Mouse (Mus musculus) layer of hippocampus, adult 18-20 months (tissue): ENCODE data around the gene Dgat2. TPM values are rescaled to one million over a fixed set of nuclear protein-coding genes. Genes with fewer than 3 reads are reported as not detected.

Experiments used
- DNase-seq, 2 experiments: peaks; one replicate each; pipeline ENCODE4 v3.0.0; 2022; ENCODE audit warnings: low spot score in 2 of 2
- total RNA-seq, 2 experiments: library from RNA; stranded (reverse); gene quantifications; 2 replicates each; pipeline ENCODE4 v1.2.3; 2021

Dgat2 gene
- total RNA-seq, 2 experiments from 2014 or later = 90.3 to 97.5 TPM

DNA sequence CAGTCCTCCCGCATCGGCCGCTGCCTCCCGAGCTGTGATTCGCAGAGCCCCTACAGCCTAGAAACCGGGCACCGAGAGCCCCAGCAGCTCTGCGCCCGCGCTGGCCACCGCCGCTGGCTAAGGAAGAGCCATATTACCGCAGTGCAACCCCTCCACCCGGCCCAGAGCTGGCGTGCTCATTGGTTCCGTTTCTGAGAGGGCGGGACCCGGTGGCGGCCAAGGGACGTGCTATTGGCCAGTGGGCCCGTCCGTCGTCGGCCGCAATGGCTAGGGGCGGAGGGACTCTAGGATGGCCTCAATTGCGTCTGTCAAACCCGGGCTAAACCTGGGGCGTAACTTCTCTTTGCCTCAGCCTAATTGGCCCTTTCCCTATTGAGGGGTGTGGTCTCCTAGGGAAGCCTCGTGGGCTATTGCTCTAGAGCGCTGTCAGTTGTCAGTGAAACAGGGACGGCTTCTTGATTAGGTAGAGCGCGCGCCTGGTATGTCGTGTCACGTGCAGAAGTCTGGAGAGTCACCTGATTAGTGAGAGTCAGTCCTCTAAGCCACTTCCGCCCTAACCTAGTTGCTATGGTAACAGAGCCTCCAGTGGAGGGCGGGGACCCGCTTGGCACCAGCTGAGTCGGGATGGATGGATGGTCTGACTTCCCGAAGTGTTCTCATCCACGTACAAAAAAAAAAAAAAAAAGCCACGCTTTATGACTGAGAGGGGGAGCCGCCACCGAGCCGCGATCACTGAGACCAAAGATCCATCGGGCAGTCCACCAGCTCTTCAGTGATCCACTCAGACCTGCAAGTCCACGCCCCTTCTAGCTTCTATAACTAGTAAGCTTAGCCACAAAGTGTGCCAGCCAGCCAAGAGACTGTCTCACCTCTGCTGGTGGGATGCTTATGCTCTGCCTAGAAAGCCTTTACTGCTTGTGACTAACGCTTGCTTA, 41.3 kb downstream of the Dgat2 start, which contains the start of gene Uvrag:
Gene Uvrag (minus strand): TSS at position 158 of the 935 bp plus-strand sequence.
- peak; percentile 100 for DNase-seq

DNA sequence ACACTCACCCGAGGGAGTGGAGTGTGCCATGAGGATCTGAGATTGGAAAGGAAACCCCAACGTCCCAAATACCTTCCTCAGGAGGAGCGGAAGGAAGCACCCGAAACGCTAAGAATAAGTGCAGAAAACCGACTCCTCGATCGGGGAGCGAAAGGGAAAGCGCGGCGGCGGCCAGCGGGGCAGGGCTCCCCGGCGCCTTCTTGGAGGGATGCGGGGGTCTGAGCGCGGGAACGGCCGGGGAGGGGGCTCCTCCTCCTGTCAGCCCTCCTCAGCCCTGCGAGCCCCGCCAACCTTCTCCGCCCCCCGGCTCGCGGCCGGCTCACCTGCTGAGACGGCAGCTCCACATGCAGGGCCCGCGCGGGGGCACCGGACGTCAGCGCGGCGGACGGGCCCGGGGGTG, 42.0 kb downstream of the Dgat2 start:
- no peak for DNase-seq

DNA sequence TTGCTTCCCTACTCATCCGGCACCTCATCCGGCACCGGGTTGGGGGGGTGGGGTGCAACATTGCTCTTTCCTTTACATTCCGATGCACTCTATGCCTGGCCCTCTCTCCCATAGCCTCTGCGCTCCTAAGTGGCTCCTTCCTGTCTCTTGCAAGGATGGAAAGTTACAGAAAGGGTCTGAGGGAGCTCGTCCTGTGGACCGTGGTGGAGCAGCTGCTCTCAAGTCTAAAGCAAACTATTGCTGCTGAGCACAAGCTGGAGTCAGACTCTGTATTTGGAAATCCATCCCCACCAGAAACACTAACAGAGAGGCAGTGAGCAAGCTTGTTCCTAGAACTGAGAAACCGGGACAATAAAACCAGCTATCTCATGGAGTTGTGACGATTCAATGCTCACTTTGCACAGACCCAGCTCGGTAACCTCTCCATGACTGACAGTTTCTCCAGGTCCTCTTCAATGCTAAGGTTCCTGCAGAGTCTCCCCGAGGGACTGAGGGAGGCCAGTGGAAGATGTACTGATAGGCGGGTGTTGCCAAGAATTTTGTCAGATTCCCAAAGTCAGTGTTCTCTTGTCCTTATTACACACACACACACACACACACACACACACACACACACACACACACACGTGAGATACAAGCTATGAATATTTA, 42.6 kb downstream of the Dgat2 start:
- DNase-seq = no peak

DNA sequence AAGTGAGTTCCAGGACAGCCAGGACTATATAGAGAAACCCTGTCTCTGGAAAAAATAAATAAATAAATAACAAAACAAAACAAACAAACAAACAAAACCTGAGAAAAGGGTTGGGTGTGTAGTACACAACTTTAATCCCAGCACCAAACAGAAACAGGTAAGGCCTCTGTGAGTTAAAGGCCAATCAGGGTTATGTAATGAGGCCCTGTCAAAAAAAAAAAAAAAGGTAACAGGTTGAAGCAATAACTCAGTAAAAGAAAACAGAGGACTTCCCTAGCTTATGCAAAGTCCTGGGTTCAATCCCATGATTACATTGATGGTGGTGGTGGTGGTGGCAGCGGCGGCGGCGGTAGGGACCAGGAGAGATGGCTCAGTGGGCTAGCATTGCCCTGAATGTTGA, 45.0 kb downstream of the Dgat2 start:
- DNase-seq = no peak

DNA sequence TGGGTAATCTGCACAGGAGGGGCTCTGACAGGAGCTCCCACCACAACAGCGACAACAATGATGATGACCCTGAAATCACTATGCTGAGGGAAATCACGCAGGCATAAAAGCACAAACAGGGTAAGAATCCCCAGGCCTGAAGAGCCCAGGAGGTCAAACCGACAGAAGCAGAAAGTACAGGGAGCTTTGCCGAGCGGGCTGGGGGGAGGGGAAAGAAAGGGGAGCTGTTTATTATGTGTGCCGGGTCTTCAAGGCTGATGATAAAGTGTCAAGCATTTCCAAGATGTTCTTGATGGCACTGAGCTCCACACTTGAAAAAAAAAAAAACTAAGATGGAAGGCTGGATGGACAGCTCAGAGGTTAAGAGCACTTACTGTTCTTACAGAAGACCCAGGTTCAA, 45.7 kb downstream of the Dgat2 start:
- no peak for DNase-seq

DNA sequence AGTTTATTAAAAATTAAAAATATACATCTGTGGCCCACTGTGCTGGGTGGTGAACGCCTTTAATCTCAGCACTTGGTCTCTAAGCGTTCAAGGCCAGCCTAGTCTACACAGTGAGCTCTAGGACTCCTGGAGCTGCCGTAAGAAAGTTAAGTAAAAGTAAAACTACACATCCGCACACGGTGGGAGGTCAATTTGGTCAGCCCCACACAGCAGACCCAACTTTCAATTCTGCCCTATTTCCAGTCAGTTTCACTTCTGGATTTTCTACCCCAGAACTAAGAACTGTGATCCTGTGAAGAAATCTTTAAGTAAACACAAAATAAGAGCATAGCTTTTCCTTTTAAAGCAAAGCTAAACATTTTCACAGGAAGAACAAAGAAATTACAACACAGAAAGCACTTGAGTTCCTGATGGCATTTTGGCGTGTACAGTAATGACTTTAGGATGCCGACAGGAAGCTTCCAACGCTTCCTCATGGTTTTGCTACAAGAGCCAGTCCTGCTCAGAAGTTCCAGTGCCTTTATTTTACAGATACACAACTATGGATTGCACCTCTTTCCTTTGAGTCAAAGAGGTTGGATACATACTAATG, 48.6 kb downstream of the Dgat2 start:
- DNase-seq = no peak

DNA sequence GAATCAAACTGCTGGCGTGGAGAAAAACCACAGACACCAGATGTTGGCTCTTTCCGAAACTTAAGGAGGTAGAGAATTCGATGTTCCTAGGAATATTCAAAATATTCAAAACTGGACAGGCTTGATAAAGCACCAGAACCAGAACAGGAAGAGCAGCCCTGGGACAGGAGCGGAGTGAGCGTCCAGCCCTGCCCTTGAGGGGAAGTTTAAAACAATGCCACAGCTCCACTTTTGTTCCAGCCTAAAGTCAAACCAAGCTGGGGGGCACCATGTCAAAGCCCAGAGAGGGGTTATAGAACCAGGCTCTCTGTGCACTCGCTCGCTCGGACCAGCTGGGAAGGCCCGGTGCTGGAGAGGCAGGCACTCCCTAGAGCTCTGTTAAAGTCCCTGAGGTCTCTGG, 49.9 kb downstream of the Dgat2 start:
- no peak for DNase-seq

DNA sequence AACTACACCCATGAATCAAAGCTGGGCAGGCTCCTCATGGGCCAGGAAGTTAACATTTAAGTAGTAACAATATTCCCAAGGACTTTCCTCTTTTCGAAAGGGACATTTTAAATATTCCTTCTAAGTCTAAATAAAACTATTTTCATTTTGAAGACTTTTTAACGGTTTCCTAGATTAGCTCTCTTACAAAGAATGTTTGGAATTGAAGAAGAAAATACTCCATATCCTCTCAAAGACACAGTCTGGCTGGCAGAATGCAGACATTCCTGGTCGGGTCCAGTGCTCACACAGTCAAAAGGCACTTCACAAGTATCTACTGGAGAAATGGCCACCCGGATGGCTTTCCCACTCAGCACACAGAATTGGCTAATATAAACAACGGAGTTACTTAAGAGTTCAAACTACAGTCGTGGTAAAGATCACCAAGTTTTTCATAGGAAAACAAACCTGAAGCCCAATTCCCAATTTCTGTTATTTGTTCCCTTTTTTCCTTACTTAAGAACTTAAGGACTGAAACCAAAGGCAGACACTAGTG, 50.6 kb downstream of the Dgat2 start:
- no peak for DNase-seq

DNA sequence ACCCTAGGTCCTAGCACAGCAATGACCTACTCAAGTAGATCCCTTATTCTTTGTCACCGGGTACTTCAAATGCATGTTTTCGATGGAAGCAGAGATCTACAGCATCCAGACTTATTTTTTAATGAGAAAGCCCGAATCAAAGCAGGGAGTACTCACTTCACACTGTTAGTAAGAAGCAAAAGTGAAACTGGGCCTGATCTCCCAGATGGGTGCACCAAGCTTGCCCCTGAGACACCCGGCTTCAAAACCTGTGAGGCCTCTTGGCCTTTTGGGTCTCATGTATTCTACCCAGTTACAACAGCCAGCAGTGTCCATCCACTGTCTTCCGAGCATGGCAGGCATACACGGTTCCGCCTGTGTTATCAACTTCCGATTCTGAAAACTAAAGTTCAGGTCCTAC, 53.6 kb downstream of the Dgat2 start:
- no peak for DNase-seq

DNA sequence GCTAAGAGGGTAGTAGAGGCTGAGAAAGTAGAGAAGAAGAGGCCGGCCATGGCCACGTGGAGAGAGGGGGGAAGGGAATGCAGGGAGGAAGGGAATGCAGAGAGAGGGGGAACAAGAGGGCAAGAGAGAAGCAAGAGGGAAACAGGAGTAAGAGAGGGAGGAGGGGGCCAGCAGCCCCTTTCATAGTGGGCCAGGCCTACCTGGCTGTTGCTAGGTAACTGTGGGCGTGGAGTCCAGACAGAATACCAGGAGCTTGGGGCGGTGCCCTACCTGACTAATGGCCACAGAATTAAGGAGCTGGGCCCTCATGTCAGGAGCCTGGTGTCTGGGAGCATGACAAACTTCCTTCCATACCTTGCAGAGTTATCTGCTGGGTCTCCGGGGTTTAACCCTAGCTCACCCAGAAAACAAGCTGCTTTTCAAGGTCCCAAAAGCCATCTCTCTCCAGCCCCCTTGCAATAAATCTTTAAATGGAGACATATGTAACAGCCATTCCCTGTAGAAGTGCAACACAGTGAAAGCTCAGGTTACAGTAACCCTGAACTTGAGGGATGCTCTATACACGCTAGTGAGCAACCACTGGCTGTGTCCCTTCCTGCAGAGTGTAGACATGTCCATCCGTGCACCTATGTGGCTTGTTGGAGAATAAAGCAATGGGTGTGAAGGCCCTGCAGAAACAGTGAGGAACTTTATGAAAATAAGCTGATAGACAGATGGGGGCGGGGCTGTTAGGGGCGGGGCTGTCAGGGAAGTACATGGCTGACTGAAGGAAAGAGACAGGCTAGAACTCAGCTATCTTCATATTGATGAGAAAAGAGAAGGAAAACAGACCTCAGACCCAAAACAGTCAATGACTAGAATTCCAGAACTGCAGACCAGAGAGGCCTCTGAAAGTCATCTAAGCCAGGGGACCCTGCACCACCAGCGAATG, 54.2 kb downstream of the Dgat2 start:
- no peak for DNase-seq

DNA sequence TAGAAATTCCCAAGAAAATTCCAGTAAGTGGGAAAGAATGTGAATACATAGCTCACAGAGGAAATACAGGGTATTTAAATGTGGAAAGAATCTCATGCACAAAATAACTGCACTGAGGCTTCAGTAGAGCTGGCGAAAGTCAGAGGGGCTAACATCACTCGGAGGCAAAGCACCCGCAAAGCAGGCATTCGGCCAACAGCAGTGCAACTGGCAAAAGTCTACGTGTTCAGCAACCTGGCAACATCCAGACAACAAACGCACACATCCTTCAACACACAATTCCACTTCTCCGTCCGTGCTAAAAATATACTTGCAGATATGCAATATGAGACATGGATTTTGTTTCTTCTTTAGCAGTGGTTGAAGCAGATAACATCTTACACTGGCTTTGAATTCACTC, 56.5 kb downstream of the Dgat2 start:
- no peak for DNase-seq

DNA sequence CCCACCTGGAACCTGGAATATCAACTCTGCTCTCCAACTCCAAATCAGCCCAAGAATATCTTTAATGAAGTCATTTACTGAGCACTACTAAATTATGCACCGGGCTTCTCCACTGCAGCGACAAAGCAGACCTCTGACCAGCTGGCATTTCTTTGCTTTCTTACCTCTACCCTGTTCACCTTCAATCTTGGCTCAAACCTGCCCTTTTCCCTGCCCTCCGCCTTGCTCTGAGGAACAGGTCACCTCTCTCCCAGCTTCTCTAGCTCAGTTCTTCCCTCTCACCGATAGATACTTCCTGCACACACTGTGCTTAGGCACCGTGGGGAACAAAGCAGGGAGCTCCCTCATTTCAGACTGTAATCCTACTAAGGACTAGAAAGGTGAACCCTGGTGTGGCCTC, 59.9 kb downstream of the Dgat2 start:
- DNase-seq = no peak

DNA sequence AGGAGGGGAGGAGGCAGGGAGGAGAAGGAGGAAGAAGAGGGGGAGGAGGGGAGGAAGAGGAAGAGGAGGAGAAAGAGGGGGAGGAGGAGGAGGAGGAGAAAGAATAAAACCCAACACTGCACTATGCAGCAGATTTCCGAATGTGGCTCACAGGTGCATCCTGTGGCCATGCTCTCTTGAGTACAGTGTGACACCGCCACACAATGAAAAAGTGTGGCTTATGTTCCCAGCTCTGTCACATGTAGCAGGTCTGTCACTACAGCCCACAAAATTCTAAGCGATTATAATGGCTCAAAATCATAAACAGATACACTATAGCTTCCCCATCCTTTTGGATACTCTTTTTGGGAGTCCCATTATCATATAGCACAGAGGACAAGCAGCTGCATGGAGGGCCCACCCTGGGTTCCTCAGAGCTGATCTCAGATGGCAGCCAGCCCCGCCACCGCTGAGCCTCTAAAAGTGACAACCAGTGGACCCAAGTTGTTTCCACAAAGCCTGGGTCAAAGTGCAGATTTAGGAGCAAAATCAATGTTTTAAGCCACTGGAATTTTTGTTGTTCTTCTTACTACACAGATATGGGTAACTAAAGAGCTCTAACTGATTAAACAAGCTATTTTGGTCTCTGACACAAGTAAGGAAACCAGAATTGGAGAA, 61.5 kb downstream of the Dgat2 start:
- no peak for DNase-seq

DNA sequence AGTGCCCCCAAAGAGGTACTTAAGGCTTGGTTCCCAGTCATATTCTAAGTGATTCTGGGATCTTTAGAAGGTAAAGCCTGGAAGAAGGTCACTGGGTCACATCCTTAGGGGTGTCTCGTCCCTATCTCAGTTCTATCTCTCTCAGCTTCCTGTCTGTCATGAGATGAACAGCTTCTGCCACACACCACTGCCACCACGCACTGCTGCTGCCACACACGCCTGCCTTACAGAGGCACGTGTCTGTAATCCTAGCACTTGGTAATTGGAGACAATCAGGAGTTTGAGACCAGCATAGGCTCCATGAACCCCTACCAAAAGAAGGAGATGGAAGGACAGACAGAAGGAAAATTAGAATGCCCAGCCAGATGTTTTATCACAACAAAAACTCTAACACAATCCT, 62.4 kb downstream of the Dgat2 start:
- no peak for DNase-seq

DNA sequence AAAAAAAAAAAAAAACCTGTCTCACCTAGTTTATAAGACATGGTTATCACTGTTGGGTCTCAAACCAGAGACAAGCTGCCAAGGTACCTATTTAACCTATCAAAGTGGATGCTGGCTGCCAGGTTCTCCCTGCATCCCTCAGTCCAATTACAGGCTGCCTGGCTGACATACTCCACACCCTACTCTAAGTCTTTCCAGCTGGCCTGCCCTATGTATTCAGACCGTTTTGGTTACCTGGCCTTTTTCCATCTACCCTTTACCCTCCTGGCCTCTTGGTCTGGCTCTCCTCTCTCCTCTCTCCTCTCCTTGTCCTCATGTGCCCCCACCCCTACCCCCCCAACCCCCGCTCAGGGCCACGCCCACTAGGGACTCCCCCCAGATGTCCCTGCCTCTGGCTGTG, 65.7 kb downstream of the Dgat2 start:
- no peak for DNase-seq

DNA sequence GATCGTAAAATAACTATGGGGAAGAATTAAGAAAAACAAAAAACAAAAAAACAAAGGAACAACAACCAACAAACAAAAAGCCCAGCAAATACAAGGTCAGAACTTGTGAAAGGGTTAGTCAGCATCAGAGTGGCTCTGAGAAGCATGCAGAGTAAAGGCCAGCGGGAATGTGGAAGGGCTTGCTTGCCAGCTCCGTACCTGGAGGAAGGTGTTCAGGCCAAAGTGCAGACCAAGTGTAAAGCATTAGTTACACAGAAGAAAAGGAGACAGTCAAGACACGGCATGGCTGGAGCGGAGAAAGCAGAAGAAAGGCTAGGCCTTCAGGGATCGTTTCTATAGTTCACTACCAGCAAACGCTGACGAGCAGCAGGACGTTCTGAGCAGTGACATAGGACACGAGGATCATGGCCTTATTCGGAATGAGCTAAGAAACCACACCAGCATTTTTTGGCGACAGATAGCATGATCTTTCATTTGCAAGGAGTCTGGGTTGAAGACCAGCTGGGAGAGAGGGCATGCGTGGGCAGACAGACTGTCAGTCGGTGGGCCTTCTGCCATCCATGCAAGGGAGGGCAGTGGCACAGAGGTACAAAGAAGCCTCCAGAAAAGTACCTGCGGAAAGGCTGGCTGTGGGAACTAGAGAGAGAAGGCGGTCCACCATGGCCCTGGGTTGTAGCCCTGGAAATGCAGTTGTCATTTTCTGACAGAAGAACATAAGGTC, 68.4 kb downstream of the Dgat2 start:
- DNase-seq = peak; percentile 17 to 38

DNA sequence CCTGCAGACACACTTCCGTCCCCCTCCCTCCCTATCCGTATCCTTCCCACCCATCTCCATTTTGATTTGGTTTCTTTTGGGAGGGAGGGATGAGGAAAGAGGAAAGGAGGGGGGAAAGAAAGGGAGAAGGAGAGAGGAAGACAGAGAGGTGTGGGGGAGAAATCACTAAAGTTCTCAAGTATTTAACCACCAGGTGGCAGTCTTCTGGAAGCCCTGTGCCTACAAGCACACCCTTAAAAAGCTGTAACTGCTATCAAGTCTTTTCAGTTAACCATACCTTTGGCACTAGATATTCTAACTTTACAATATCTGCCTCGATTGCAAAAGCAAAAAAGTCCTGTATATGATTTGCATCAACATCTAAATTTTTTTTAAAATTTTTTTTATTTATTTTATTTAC, 75.0 kb downstream of the Dgat2 start:
- DNase-seq = peak in 1 of 2 experiments; percentile 49

DNA sequence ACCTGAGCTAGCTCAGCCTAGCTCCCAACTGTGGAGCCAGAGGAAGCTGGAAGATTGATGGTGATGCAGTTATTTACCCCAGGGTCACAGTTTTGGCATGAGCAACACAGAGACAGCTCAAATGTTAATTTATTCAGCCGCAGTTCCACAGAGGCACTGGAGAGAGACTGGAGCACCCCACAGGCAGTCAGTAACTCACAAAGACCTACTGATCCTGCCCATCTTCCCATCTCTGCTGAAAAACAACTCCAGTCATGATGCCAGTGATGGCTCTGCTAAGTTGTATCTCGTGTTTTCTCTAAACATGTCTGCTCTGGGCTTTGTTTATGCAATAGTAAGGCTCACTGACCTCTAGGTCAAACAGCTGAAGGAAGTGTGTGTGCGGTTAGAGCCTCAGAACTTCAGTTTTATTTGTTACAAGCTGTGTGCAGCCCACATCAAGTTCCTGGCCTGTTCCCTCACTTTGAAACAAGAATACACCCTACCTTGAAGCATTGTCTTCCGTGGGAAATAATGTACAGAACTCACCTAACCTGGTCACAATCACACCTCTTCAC, 75.7 kb downstream of the Dgat2 start:
- no peak for DNase-seq
